Mouse (Mus musculus) liver (tissue): ENCODE results near the gene Olfr790.

Experiments used
- DNase-seq: peaks from one replicate; pipeline ENCODE4 v3.0.0-alpha.2; 2020; ENCODE audit warnings: mixed read lengths

Gene Olfr790

DNA sequence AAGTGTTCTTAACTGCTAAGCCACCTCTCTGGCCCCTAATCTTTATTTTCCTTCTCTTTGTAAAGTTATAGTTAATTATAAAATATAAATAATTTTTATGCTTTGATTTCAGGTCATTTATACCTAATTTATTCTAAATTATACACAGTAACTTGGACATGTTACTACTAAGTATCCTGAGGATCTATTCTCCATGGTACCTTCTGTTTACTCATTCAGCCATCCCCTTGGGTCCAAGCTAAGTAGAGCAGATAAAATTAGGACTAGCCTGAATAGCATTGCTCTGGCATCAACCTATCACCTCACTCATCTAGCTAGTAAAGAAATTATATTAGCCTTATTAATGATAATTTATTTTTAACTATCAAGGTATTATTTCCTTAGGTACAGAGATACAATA, at the start of gene Olfr790:
Olfr790 (plus strand) TSS at position 301 of the 400 bp plus-strand sequence.
- DNase-seq, result no peak

DNA sequence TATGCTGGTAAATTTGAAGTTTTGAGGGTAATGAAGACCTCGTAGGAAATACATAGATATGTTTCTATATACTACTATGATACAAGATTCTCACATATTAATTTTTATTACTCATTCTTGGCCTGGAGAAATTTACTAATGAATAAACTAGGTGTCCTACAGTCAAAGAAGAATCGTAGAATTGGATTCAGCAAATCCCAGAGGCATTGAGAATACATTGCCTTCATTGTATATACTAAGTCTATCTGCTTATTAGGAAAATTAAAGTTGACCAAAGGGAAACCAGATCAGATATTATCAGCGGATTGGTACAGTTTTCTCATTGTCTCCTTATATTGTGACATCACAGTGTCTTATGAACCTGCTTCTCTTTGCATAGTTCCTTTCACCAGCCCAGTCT, 36.7 kb upstream of the Olfr790 start, which contains the start of gene Olfr787:
Olfr787 (plus strand) TSS at position 301 of the 400 bp plus-strand sequence.
- DNase-seq, result no peak

DNA sequence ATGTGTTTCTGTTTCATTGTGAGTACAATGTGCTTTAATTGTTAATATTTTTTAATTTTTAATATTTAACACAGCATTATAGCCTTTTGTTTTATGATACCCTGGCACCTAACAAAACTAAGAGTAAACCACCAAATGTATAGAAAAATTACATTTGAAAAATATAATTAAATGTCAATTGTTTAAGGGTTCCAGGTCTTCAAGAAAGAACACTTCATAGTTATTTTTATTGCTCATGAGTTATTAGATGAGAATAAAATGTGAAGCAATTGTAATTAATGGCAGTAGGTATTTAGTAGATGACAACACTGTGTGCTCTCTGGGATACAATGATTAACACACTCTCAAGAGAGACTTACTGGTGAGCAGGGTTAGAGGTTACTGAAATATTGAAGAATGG, 27.6 kb upstream of the Olfr790 start, which contains the start of gene Olfr788:
Olfr788 (plus strand) TSS at position 301 of the 400 bp plus-strand sequence.
- no peak for DNase-seq

DNA sequence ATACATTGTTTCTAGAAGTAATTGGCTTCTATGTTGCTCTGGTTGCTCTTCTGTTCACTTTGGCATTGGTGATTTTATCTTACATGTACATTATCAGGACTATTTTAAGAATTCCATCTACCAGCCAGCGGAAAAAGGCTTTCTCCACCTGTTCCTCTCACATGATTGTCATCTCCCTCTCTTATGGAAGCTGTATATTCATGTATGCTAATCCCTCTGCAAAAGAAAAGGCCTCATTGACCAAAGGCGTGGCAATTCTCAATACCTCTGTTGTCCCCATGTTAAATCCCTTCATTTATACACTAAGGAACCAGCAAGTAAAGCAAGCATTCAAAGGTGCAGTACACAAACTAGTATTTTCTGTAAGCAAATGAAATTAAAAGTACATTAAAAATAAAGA, 25.0 kb upstream of the Olfr790 start:
- no peak for DNase-seq

DNA sequence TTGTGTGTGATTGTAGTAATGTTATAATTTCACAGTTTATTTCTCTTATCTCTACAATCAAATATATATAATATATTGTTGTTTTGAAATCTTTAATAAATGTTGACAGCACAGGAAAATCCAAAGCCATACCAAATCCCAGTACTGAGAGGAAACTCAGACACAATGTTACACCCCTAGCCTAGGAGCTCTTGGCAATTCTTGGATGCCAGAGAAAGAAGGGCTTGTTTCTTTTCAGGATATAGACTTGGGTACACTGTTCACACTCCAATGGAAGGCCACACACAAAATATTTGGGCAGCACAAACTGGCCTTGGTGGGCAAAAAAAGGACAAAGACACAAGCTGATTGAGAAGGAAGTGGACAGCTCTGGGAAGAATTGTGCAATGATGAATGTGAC, 24.6 kb upstream of the Olfr790 start:
- no peak for DNase-seq

DNA sequence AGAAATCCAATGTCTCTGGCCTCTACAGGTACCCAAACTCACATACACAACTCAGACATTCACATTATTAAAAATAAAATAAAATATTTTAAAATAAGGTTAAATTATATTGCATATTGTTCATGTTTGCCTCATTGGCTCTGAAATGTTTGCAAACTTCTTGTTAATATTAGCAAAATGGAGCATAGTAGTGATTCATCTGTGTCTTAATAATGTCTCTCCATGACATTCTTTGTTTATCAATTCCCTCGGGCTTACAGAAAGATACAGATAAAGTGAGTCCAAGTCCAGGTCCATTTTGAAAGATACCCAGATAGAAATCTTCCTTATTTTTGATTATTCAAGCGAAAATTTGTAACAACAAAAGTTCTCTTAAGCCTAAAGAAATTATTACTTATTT, 13.8 kb upstream of the Olfr790 start, which contains the start of gene Olfr789:
Olfr789 (plus strand) TSS at position 301 of the 400 bp plus-strand sequence.
- DNase-seq, result no peak

DNA sequence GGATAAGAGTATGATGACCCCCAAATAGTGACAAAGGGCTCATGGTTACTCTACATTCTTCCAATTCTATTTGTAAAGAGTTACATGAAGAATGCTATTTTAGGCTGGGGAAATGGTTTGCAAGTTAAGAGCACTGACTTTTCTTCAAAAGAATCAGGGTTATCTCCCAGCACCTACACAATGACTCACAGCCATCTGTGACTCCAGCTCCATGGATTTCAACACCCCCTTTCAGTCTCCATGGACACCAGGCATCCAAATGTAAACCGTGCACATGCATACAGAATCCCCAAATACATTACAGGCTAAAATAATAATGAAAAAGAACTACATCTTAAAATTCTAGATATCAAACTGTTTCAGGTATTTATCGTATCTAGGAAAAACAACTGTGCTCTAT, 8.2 kb upstream of the Olfr790 start:
- DNase-seq, result no peak

DNA sequence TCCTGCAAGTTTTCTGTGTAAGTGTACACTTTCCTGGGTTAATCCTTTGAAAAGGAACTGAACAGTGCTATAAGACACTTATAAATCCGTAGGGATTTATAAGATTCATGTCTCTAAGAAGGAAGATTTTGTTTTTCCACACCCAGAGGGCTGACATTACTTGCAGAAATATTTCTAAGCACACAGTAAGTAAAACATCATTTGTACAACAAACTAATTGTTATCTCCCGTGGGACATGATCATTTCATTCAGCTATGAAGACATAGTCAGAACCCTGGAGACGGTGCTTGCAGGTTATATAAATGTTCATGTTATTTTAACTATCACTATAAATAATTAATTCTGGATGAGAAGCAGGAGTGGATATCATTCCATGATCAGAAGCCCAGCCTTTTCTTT, 23.2 kb downstream of the Olfr790 start, which contains the start of gene Olfr791:
Olfr791 (plus strand) TSS at position 301 of the 400 bp plus-strand sequence.
- DNase-seq, result no peak

DNA sequence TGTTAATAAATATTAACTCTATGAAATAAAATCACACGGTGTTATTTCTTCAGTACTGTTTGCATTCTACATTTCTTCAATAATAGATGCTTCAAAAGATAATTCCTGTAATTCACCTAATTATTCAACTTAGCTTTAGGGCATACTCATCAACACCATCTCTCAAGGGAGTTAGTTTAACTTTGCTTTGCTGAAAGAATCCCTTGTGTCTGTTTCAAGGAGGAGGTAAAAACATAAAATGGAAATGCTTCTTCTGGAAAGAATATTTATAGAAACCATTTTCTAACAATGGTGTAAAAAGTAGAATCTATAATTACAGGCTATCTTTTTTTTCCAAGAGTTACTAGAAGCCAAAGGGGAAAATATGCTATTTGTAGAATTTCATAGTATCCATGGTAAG, 40.6 kb downstream of the Olfr790 start, which contains the start of gene Olfr792:
Olfr792 (plus strand) TSS at position 301 of the 400 bp plus-strand sequence.
- DNase-seq, result no peak

DNA sequence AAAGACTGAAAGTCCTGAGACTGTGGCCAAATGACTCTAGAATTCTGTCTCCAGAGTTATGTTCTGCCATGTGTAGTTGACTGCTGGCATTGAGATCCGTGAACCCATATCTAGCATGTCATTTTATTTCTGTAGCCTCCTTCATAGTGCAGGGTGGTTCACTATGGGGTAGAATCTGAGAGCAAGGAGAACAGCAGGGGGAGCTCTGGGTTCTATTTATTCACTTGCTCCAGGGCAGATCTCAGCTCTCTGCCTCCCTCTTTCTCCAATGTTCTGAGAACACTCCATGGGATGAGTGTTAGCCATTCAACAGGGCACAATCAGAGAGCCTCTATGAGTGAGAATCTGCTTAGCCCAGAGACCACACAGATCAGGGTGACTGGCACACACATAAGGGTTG, 51.1 kb downstream of the Olfr790 start:
- no peak for DNase-seq
